Mouse (Mus musculus) forebrain, embryonic 14.5 days (tissue): ENCODE data around the gene Gm5868. TPM values are rescaled to one million over a fixed set of nuclear protein-coding genes. Genes with fewer than 3 reads are reported as not detected.

ENCODE experiments used
- ATAC-seq: fragments of 200-750 bp; cut with Nextera tagmentation; 2 replicates; pipeline ENCODE4 v1.8.0; 2017; ENCODE audit warnings: mild to moderate bottlenecking, moderate library complexity
- DNase-seq: peaks from one replicate; pipeline ENCODE4 v3.0.0-alpha.2; 2015; ENCODE audit warnings: low spot score
- H3K27ac ChIP-seq: fragments of 300-500 bp; sonication (generic); 2 replicates; pipeline ENCODE4 v1.5.1; 2014; ENCODE audit warnings: low read depth, mild to moderate bottlenecking, control low read depth, low read length, moderate library complexity
- H3K27me3 ChIP-seq: fragments of 300-500 bp; sonication (generic); replicated peaks from 2 replicates; pipeline ENCODE4 v1.6.1; 2014; ENCODE audit warnings: low read length, control low read depth, mixed read lengths; ENCODE audit not compliant: control insufficient read depth, insufficient read depth
- H3K36me3 ChIP-seq: fragments of 300-500 bp; sonication (generic); 2 replicates; pipeline ENCODE4 v1.6.1; 2014; ENCODE audit warnings: low read length, control low read depth; ENCODE audit not compliant: control insufficient read depth, insufficient read depth
- H3K4me1 ChIP-seq: fragments of 300-500 bp; sonication (generic); 2 replicates; pipeline ENCODE4 v1.6.1; 2014; ENCODE audit warnings: antibody characterized with exemption, low read length, control low read depth; ENCODE audit not compliant: control insufficient read depth, insufficient read depth
- H3K4me2 ChIP-seq: fragments of 300-500 bp; sonication (generic); 2 replicates; pipeline ENCODE4 v1.6.1; 2014; ENCODE audit warnings: mild to moderate bottlenecking, control low read depth, low read length
- H3K4me3 ChIP-seq: fragments of 300-500 bp; sonication (generic); 2 replicates; pipeline ENCODE4 v1.5.1; 2014; ENCODE audit warnings: low read depth, low read length, control low read depth
- H3K9ac ChIP-seq: fragments of 300-500 bp; sonication (generic); 2 replicates; pipeline ENCODE4 v1.6.1; 2014; ENCODE audit warnings: mild to moderate bottlenecking, low read length, control low read depth, moderate library complexity
- H3K9me3 ChIP-seq: fragments of 300-500 bp; sonication (generic); replicated peaks from 2 replicates; pipeline ENCODE4 v1.6.1; 2016; ENCODE audit warnings: low read length, control low read depth, mixed read lengths; ENCODE audit not compliant: control insufficient read depth
- WGBS: fragments of 180-500 bp; shearing (Covaris S2); extraction: QIAGEN DNeasy Blood & Tissue Kit; methylation state at CpG from one replicate; pipeline ENCODE4 v1.1.7; 2014; 5-methylcytosine and 5-hydroxymethylcytosine counted together
- polyA plus RNA-seq: library from polyadenylated mRNA; unstranded; fragments of >200 nt; fragmentation: Nextera tagmentation; extraction: Ambion mirVana; gene quantifications from 2 replicates; pipeline ENCODE4 v1.2.1, GENCODE M21; 2014

The Gm5868 gene
- polyA plus RNA-seq, 1 experiment from 2014 or later, result 3.8 TPM

DNA sequence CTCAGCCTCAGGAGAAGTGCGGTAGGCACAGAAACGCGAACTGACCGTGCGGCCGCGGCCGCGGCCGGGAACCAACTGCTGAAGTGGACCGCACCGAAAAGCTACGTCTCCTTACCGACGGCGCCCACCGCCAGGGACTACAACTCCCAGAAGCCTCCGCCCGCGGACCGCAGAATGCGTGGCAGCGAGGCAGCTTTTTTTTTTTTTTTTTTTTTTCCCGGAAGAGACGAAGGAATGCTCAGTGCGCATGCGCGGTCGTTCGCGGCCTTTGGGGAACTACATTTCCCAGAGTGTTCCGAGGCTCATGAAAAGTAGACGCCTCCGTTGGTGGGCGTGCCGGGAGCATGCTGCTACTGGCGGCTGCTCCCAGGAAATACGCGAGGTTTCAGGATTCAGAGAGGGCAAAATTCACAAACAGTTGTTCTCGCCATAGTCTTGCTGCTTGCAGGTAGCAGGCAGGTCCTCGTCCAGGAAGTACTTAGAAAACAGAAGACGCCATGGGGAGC is 27.8 kb downstream of the Gm5868 start, which contains the start of gene Nfxl1:
Nfxl1 (minus strand) TSS at position 141 of the 506 bp plus-strand sequence.
- WGBS, result under 1% methylated on average over 42 of the region's 42 CpGs
- Histone ChIP-seq H3K4me3 (peak within 1 kb of the TSS; percentile 87), H3K27ac (peak within 1 kb of the TSS; percentile 62; the same call in 1 of the 2 replicates), H3K4me2 (peak within 1 kb of the TSS; percentile 64), H3K4me1 (peaks cover 4% of the 10 kb centered on the region), H3K27me3 (no peaks in the 10 kb centered on the region), H3K36me3 (peaks cover 9% of the 10 kb centered on the region), H3K9me3 (no peaks in the 10 kb centered on the region), H3K9ac (peak within 1 kb of the TSS; percentile 91)
- DNase-seq (peak; percentile 100), ATAC-seq (peak; percentile 97)

DNA sequence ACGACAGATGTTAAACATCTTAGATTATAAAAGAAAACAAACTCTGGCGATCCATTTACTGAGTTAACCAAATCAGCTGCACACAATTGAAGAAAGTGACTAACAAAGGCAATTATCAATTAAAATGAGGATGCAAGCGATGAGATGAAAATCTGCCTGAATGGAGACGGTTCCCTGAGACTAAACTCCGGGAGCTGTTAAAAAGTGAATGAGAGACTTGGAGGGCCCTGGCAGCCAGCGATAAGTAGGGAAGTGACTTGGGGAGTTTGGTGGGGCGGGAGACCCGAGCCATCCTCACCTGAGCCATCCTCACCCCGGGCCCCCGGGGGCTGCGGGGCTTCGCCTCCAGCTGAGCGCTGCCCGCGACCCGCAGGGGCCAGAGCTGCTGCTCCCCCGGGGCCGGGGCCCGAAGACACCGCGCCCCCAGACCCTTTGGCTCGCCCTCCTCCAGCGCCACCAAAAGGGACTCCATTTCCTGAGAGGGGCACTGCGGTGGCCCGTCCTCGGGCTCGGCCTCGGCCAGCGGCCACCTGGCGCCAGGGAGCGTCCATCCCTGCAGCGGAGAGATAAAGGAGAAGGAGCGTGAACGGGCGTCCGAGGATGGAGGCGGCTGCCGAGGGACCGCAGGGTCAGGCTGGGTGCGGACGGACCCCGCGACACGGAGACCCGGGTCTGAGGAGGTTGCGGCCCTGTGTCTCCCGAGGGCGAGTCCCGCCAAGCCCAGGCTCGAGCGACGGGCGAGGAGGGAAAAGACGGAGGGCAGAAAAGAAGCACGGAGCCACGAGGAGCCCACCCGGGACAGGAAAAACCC is 28.4 kb downstream of the Gm5868 start:
- Histone ChIP-seq H3K9me3 (no peaks in the 10 kb centered on the region), H3K9ac (peak overlapping the region; percentile 91), H3K27ac (peak overlapping the region; percentile 58; the same call in 1 of the 2 replicates), H3K4me3 (peak overlapping the region; percentile 87), H3K4me2 (peak overlapping the region; percentile 64), H3K36me3 (peaks cover 13% of the 10 kb centered on the region), H3K4me1 (peaks cover 4% of the 10 kb centered on the region), H3K27me3 (no peaks in the 10 kb centered on the region)
- ATAC-seq (peak; percentile 75), DNase-seq (peak; percentile 27)
- WGBS, result under 1% methylated on average over 56 of the region's 57 CpGs

DNA sequence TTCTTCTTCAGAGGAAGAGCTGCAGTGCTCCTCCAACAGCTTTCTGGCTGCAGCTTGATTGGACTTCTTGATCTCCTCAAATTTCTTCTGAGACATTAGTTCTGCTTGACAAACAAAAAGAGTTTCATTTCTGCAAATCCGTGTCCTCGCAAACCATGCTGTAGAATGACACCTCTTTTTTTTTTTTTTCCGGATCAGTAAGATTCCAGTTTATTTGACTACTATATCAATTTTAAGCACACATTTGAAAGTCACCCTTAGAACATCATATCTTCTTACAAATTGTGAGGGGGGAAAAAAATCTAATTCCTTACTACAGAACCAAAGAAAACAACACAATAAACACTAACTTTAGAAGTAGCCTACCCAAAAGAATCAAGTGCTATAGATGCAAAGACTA is 31.1 kb downstream of the Gm5868 start:
- WGBS, result 88% methylated on average over 3 of the region's 3 CpGs
- no peak for DNase-seq

DNA sequence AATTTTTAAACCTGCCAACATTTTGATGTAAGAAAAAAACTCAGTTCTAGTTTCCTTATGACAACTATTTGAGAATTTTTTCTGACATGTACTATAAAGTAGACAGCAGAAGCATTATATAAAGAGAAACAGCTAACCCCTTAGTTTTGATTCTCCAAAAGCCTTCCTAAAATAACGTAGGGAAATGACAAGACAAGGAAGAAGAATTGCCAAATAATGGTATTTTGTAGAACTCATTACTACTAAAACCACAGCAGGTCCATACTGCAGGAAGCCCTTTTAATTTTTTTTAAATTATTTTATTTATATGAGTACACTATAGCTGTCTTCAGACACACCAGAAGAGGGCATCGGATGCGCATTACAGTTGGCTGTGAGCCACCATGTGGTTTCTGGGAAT is 36.1 kb downstream of the Gm5868 start:
- DNase-seq (no peak), ATAC-seq (no peak)
- 96% methylated on average over 3 of the region's 3 CpGs for WGBS
- H3K9me3 ChIP-seq, result no peaks in the 10 kb centered on the region
- H3K27me3 ChIP-seq, result no peaks in the 10 kb centered on the region
- no peak overlapping the region for H3K9ac ChIP-seq
- H3K27ac ChIP-seq, result no peak overlapping the region
- H3K4me3 ChIP-seq, result no peak overlapping the region
- H3K36me3 ChIP-seq, result peaks cover 25% of the 10 kb centered on the region
- no peaks in the 10 kb centered on the region for H3K4me1 ChIP-seq
- H3K4me2 ChIP-seq, result no peak overlapping the region

More for the DNA sequence above, 31.1 kb downstream of the Gm5868 start:
- H3K4me1 ChIP-seq, result peaks cover 4% of the 10 kb centered on the region
- no peaks in the 10 kb centered on the region for H3K27me3 ChIP-seq
- no peak overlapping the region for H3K9ac ChIP-seq
- no peak overlapping the region for H3K27ac ChIP-seq
- no peak overlapping the region for H3K4me2 ChIP-seq
- H3K9me3 ChIP-seq, result no peaks in the 10 kb centered on the region
- ATAC-seq, result no peak
- H3K36me3 ChIP-seq, result peaks cover 19% of the 10 kb centered on the region
- no peak overlapping the region for H3K4me3 ChIP-seq

Other genes starting within 250 kb of the Gm5868 start
- 0.51 TPM in 1 of 2 replicates, not detected in the other for gene Corin, start 83.1 kb downstream of the Gm5868 start, polyA plus RNA-seq
- gene Nfxl1, start 27.9 kb downstream of the Gm5868 start, polyA plus RNA-seq, result 14.1 and 14.8 TPM in 2 replicates
- 1.7 and 2.1 TPM in 2 replicates for gene Zar1, start 6.3 kb downstream of the Gm5868 start, polyA plus RNA-seq
- gene Cnga1, start 56.7 kb upstream of the Gm5868 start, polyA plus RNA-seq, result not detected in 2 replicates
- 0.32 and 0.68 TPM in 2 replicates for gene Nipal1, start 60.2 kb upstream of the Gm5868 start, polyA plus RNA-seq
- not detected in 2 replicates for gene Txk, start 165.2 kb upstream of the Gm5868 start, polyA plus RNA-seq